Mouse (Mus musculus): ENCODE data around the gene Hells.

Hells gene

DNA sequence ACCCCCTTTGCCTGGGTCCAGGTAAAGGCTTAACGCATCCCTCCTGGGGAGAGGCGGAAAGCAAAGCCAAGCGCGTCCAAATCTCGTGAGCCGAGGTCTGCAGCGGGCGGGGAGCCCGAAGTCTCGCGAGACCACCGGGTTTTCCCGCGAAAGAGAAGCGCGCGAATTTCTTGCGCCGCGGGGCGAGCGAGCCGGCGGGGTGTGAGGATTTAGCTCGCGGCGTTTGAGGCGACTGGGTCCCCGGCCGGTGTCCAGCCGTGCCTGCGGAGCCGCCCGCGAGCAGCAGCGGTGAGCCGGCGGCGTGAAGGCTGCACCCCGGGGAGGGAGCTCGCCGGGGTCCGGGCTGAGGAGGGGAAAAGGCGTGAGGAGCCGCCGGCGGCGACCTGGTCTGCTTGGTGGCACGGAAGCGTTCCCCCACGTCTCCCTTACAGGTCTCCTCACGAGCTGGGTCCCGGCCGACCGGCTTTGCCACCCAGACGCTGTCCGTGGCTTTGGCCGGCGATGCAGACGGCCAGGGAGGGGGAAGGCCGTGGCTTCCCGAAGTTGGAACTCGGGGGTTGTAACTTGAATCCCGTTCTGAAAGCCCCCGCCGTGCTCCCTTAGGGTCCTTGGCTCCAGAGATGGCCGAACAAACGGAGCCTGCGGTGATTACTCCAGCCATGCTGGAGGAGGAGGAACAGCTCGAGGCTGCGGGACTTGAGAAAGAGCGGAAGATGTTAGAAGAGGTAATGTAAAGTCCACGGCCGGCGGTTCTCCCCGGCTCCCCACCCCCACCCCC is at the start of gene Hells:
Gene Hells, plus strand, starts transcription at position 128 of the 778 bp plus-strand sequence.
- peak; percentile 93 to 95 for DNase-seq

DNA sequence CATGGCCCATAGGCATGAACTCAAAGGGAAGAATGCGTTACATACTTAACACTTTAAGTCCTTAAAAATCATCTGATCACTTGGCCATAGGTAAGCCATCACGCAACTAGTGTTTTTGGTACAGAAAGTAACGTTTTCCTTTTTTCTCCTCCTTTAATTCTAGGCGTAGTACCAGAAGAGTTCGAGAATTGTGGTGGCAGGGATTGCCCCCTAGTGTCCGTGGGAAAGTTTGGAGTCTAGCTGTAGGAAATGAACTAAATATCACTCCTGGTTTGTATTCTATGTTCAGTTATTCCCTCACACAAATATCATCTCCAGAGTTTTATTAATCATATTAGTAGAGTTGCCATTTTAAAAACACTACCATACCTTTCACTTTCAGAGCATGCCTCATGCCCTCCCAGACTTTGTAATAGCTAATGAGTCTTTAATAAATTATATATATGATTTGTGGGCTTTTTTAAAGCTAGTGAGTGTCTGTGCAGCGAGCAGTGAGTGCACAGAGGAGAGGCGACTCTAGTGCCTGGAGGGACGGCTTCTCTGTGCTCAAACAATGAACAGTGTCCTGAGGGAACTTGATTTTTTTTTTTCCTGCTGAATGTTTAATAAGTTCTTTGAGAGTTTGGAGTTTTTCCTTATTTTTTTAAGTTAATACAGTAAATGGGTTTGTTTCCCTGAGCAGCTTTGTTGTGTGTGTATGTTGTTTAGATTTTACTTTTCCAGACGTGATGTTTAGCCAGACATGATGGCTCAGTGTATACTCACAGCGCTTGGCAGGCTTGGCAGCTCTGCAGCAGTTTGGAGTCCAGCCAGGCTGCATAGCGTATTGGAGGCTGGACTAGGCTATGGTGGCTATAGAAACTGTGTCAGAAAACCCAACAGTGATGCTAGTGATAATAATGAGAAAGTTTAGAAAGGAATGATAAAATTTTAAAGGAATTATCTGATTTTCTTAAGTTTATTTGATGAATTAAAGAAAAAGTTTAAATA is 29.3 kb upstream of the Hells start:
- peak; percentile 11 to 13 for DNase-seq

DNA sequence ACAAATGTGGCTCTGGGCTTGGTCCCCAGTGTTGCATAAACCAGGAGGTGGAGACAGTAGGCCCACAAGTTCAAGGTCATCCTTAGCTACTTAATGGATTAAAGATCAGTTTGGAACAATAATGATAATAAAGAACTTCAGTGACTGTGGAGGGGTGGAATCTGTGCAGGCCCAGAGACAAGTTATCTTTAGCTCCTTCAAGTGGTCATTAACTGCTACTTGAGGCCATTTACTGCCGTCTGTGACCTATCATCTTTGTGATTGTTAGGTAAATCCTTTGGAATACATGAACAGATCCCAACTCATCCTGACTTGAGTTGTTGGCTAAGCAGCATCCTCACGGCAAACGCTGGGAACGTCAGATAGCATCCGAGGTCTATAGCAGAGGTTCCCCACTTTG is 28.2 kb upstream of the Hells start:
- DNase-seq = no peak

DNA sequence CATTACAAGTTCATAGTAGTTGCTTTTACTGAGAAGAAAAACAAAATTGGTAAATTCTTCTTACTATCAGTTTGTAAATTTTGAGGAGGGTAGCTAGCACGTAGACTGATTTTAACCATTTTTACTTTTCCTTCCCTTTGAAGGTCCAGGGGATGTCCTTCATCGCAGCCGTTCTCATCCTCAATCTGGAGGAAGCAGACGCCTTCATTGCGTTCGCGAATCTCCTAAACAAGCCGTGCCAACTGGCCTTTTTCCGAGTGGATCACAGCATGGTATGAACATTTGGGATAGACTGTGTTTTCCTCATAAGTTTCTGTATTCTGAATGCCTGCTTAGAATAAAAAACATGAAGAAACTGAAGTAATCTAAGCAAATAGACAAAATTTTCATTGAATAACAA is 16.9 kb upstream of the Hells start:
- DNase-seq = no peak

DNA sequence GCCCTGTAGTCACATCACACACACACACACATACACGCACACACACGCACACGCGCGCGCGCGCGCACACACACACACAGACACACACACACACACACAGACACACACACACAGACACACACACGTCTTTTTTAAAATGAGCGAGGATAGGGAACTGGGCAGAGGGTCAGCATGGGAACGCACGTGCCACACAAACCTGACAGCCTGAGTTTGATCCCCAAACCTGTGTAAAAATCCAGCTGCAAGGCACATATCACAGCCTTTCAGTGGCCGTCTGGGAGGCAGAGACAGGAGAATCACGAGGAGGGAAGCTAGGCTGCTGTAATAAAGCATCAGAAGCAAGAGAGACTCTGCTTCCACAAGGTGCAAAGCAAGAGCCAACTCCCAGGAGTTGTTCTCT is 15.8 kb upstream of the Hells start:
- DNase-seq = no peak

DNA sequence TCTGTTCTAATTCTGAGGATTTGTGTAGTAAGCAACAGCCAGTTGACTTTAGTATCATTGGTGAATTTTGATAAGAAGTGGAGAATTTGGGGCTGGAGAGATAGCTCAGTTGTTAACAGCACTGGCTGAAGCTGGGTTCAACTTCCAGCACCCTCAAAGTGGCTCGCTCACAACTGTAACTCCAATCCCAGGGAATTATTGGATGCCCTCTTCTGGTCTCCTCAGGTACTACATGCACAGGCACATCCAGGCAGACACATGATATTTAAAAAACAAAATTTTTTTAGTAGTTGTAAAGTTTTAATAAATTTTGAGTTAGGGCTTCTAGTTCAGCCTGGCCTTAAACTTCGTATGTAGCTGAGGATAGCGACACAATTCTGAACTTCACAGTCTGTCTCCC is 15.0 kb upstream of the Hells start:
- DNase-seq = peak; percentile 41 to 47

DNA sequence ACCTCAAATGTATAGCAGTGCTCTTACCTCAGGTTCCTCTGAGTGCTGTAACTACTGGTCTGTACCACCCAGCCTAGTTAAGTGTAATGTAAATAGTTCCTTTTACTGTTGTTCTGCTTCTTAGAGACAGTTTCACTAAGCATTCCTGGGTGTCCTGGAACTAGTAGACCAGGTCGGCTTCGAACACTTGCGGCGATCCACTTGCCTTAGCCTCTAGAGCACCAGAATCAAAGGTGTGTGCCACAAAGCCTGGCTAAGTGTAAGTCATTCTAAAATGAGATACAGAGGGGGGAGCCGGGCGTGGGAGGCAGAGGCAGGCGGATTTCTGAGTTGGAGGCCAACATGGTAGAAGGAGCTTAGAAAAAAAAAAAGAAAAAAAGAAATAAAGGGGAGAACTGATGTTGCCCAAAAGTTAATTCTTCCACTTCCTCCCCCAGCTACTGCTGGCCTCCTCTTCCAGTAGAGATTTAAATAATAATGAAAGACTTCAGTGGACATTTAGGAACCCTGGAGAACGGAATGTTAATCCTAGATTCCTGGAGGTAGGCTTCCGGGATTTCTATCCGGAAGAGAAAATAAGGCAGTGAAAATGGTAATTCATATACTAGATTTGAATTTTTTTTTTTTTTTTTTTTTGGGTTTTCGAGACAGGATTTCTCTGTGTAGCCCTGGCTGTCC is 2.1 kb upstream of the Hells start:
- DNase-seq = no peak

DNA sequence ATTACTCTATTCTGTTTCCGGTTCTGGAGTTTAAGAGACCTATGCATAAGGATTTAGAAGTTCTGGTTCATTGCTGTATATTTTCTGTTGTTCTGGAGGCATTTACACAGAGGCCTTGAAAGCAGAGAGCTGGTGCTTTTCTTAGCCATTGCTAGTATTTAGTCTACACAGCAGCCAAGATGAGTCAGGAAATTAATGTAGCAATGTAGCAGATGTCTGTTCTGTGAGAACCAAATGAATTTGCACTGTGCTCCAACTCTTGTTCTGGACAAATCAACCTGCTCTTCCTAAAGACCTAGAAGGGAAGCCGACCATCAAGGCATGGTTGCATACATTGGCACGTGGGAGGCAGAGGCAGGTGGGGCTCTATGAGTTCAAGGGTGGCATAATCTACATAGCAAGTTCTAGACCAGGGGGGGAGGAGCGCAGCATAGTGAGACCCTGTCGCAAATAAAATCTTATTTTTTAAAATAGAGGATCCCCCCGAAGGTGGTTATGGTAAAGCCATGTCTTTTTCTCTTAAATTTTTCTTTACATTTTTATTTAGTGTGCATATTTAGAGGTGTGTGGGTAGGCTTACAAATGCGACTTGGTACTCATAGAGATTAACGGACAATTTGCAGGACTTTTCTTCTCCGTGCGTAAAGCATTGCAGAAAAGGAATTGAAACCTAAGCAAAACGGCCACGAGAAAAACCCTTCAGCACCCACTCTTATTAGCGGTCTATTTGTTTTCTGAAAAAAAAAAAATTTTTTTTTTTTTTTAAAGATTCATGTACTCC is 1.1 kb upstream of the Hells start:
- no peak for DNase-seq

DNA sequence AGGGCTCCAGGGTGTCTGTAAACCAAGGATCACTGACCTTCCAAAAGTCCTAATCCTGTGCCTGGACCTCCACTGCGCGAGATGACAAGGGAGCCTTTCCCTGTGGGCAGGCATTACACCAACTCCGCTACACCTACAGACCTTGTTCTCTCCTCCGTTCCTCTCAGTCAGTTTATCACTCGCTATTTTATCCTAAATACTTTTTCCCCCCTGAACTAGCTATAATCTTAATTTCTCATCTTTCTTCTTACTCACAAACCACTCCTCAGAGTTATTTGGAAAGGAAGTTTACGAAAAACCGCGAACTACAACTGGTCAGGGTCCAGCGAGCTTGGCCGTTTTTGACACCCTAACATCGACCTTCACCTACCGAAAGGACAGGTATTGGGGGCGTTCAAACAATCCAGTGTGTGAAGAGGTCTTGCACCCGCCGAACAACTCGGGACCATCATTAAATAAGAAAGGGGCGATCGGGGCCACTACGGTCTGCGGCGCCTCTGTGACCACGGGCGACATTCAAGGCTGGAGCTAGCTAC is 395 bp upstream of the Hells start:
- peak; percentile 7 to 26 for DNase-seq

DNA sequence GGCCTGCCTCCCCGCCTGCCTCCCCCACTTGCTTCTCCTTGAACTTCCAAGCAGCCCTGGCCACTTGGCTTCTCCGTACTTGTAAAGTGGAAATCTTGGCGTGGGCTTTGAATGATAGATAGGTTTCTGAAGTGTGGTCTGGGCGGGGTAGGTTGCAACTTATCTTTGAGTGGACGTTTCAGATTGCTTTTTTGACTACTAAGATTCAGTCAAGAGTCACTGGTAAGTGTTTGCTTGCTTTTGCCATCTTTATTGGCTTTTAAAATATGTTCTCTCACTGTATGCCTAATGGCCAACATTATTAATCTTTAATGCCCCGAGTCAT is 813 bp downstream of the Hells start:
- no peak for DNase-seq

DNA sequence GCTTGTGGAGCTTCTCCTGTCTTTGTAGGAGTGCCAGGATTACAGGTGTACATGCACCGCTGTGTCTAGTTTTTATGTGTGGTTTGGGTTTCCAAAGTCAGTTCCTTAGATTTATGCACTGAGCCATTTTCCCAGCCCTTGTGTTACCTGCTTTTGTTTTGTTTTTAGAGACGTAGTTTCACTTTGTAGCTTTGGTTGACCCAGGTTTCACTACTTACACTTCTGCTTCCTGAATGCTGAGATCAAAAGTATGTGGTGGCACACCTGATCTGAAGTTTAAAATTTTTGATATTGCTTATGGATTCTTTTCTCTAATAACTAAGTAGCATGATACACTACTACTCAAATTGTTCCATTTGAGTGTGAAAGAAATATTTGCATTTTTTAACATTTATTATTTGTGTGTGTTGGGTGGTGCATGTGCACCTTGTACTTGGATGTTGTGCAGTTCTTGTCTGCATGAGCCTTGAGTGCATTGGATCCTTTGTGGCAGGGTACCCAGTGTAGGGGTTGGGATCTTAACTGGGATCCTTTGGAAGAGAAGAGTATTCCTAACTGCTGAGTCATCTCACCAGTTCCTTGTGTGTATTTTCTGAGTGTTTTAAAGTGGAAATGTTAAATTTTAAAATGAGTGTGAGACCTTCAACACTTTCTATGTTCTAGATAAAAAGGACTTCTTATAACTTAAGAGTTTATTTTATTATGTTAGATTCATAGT is 14.0 kb downstream of the Hells start:
- DNase-seq = no peak

DNA sequence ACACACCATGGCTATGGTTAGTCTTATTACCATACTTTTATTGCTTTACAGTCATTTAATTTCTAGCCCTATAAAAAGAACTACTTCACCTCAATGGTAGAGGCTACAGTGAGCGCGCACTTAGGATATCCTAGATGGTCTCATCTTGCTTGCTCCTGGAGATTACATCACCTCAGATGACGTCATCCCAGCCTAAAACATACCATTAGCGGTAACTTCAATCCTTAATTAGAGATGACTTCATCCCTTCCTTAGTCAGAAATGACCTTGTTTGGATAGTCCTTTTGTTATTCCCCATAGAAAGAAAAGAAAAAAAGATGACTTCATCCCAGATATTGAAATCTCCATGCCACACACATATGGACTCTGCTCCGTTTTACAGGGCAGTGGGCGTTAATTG is 40.0 kb downstream of the Hells start:
- DNase-seq = no peak

DNA sequence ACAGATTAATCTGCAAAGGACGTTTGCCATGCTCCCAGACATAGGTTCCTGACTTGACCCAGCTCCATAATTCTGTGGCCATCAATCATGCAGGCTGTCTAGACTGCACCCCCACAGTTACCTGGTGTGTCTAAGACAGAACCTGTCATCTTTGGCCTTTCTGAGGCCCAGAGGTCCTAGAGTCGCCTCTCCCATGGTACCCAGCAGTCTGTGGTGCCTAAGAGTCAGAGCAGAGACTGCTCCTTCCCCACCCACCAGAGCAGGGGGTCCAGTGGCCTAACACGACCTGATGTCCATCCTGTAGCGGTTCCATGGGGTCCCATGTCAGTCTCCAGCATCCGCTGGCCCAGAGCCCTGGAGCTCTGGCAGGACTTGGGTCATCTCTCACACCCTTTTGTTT is 41.9 kb downstream of the Hells start:
- no peak for DNase-seq

DNA sequence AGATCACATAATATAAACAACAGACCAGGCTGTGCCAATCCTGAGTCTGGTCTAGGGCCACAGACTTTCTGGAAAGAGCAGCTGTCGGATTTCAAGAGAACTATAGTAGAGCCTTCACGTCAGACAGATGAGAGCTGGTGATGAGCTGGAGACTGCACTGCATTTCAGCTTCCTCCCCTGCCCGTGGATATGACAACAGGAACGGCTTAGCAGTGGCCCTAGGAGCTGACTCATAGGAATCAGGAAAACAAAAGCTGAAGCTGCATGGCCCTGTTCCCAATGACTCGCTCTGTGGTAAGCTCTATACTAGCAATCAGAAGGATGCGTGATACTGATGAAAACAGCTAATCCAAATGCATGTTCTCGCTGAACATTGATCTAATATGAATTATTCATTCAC is 43.0 kb downstream of the Hells start:
- no peak for DNase-seq

DNA sequence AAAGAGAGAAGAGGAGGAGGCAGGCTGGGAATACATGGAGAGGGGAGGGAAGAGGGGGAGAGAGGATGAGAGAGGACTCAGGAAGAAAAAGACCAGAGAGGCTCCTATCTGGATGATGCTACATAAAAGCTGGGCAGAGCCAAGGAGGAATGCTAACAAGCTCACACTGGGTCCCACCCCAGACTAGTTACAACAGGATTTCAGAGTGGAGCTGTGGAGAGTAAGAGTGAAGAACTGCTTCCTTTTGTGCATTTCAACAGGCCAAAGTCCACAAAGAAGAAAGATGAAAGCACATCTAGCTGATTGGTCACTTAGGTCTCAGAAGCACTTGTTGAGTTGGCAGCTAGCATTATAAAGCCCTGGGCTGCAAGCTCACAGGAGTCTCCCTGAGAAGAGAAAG is 45.6 kb downstream of the Hells start:
- DNase-seq = no peak

DNA sequence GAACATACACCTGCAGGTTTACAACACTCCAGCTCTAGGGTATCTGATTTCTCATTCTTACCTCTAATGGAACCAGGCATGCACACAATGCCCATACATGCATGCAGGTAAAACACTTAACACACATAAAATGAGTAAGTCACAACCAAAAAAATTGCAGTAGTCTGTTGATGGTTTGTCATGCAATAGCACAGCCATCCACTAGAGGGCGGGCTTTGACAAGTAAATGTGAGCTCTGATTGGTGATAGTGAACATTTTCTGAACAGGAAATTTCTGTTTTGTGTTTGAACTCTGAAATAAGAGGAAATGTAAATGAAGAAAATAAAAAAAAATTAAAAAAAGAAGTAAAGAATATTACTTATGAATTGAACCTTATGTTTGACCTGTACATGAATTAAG is 51.3 kb downstream of the Hells start:
- DNase-seq = peak; percentile 84

DNA sequence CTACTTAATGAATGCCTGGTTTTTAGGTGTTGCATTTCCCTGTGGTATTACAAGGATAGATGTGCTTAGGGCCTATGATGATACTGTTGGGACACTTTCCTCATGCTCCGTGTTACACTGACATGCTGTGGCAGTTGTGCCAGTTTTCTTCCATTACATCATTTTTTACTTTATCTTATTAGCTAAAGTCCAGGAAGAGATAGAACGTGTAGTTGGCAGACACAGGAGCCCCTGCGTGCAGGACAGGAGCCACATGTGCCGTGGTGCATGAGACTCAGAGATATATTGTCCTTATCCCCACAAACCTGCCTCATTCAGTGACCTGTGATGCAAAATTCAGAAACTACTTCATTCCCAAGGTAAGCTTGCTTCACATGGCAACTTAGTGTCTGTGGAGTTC is 67.5 kb downstream of the Hells start:
- no peak for DNase-seq

DNA sequence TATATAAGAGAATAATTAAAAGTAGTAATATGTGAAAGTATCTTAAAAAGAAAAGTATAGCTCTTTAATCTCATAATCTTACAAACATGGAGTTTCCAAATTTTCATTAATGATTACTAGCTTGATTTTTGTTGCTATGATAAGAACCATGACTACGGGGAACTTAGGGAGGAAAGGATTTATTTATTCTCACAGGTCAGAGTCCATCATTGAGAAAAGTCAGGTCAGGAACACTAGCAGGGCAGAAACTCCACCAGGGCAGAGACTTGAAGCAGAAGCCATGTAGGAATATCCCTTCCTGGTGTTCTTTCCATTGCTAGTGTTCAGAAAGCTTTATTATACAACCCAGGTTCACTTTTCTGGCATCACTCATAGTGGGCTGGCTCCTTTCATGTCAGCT is 68.0 kb downstream of the Hells start:
- DNase-seq = no peak

DNA sequence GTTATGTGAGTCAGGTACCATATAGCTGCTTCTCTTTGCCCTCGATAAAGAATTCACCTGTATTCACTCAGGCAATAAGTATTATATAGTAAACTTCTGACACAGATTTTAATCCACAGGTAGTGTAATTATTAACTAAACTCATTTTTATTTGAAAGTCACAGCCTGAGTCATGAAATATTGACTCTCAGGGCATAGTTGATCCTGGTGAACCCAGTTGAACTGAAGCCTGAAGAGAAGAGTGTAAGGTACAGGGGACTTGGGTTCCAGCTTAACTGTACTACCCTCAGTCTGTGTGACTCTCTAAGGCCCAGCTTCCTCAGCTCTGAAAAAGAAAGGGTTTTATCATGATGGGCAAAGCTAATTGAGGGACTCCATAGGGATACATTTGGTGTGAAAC is 74.4 kb downstream of the Hells start:
- no peak for DNase-seq

DNA sequence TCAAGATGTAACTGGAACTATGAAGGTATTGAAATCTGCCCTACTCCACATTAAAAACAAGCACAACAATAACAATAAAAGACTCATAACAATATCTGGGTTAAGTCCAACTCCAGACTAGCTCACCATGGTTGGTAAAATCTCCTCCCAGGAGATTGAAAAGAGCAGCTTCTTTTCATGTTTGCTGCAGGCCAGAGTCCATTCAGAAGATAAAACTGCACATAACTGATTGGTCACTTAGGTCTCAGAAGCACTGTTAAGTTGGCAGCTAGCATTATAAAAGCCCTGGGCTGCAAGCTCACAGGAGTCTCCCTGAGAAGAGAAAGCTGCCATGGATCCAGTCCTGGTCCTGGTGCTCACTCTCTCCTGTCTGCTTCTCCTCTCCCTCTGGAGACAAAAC is 76.0 kb downstream of the Hells start, which contains the start of gene Cyp2c55:
Gene Cyp2c55, plus strand, starts transcription at position 305 of the 400 bp plus-strand sequence.
- DNase-seq = no peak

Data from kidney, postnatal 4 days (tissue).